Mouse (Mus musculus): ENCODE results near the gene Cbl. TPM values are rescaled to one million over a fixed set of nuclear protein-coding genes. Genes with fewer than 3 reads are reported as not detected.
A peak's percentile ranks its signal among the peaks of the same experiment; 100 is the strongest.

Cbl gene
- polyA plus RNA-seq, 1 experiment, result 14.2 TPM

- Histone ChIP-seq H3K4me1 (ENCODE audit: control insufficient read depth, insufficient read depth, low read length) (peaks cover 4% of the 10 kb centered on the region), H3K4me3 (replicated peaks; ENCODE audit: extremely low read depth, low read depth, low read length) (no peak overlapping the region)
- DNase-seq, result no peak
- WGBS, result 80% methylated on average over 2 of the region's 2 CpGs
- TF ChIP-seq POLR2A (IDR thresholded peaks at IDR 0.05; ENCODE audit: borderline replicate concordance, extremely low read depth, low read depth, low read length) (no peak), CTCF (IDR thresholded peaks at IDR 0.05; ENCODE audit: insufficient read depth, low read length) (no peak)
Observed at GRCm38 (mm10) chr9:44177405-44177804, 56.4 kb downstream of the Cbl start.

- H3K4me1 ChIP-seq (ENCODE audit: control insufficient read depth, insufficient read depth, low read length), result peaks cover 4% of the 10 kb centered on the region
- TF ChIP-seq POLR2A (IDR thresholded peaks at IDR 0.05; ENCODE audit: borderline replicate concordance, extremely low read depth, low read depth, low read length) (no peak), CTCF (IDR thresholded peaks at IDR 0.05; ENCODE audit: insufficient read depth, low read length) (no peak)
- no peak overlapping the region for H3K4me3 ChIP-seq (replicated peaks; ENCODE audit: extremely low read depth, low read depth, low read length)
- no peak for DNase-seq
- 64% methylated on average over 1 of the region's 1 CpGs for WGBS
Observed at GRCm38 (mm10) chr9:44175957-44176356, 57.9 kb downstream of the Cbl start.

GRCm38 (mm10) chr9:44175556-44175955 lies 58.3 kb downstream of the Cbl start:
- WGBS, result 29% methylated on average over 6 of the region's 6 CpGs
- peaks cover 4% of the 10 kb centered on the region for H3K4me1 ChIP-seq (ENCODE audit: control insufficient read depth, insufficient read depth, low read length)
- TF ChIP-seq CTCF (IDR thresholded peaks at IDR 0.05; ENCODE audit: insufficient read depth, low read length) (no peak), POLR2A (IDR thresholded peaks at IDR 0.05; ENCODE audit: borderline replicate concordance, extremely low read depth, low read depth, low read length) (no peak)
- no peak for DNase-seq
- no peak overlapping the region for H3K4me3 ChIP-seq (replicated peaks; ENCODE audit: extremely low read depth, low read depth, low read length)

- TF ChIP-seq POLR2A (IDR thresholded peaks at IDR 0.05; ENCODE audit: borderline replicate concordance, extremely low read depth, low read depth, low read length), result no peak
- no peak for TF ChIP-seq CTCF (IDR thresholded peaks at IDR 0.05; ENCODE audit: insufficient read depth, low read length)
Observed at GRCm38 (mm10) chr9:44170691-44171151, 63.1 kb downstream of the Cbl start.

GRCm38 (mm10) chr9:44168931-44169330 lies 64.9 kb downstream of the Cbl start:
- DNase-seq, result no peak
- 78% methylated on average over 5 of the region's 5 CpGs for WGBS
- TF ChIP-seq CTCF (IDR thresholded peaks at IDR 0.05; ENCODE audit: insufficient read depth, low read length) (no peak), POLR2A (IDR thresholded peaks at IDR 0.05; ENCODE audit: borderline replicate concordance, extremely low read depth, low read depth, low read length) (no peak)
- Histone ChIP-seq H3K4me3 (replicated peaks; ENCODE audit: extremely low read depth, low read depth, low read length) (no peak overlapping the region), H3K4me1 (ENCODE audit: control insufficient read depth, insufficient read depth, low read length) (no peaks in the 10 kb centered on the region)

More at GRCm38 (mm10) chr9:44170691-44171151, 63.1 kb downstream of the Cbl start:
- Histone ChIP-seq H3K4me3 (replicated peaks; ENCODE audit: extremely low read depth, low read depth, low read length) (no peak overlapping the region), H3K4me1 (ENCODE audit: control insufficient read depth, insufficient read depth, low read length) (peaks cover 2% of the 10 kb centered on the region)
- DNase-seq, result no peak
- WGBS, result 82% methylated on average over 3 of the region's 3 CpGs

GRCm38 (mm10) chr9:44159886-44160285 lies 74.0 kb downstream of the Cbl start:
- TF ChIP-seq POLR2A (IDR thresholded peaks at IDR 0.05; ENCODE audit: borderline replicate concordance, extremely low read depth, low read depth, low read length) (no peak), CTCF (IDR thresholded peaks at IDR 0.05; ENCODE audit: insufficient read depth, low read length) (no peak)
- Histone ChIP-seq H3K4me3 (replicated peaks; ENCODE audit: extremely low read depth, low read depth, low read length) (no peak overlapping the region), H3K4me1 (ENCODE audit: control insufficient read depth, insufficient read depth, low read length) (no peaks in the 10 kb centered on the region)
- WGBS, result 84% methylated on average over 3 of the region's 3 CpGs
- no peak for DNase-seq

GRCm38 (mm10) chr9:44147290-44147689 lies 86.6 kb downstream of the Cbl start:
- DNase-seq, result no peak
- 19% methylated on average over 3 of the region's 3 CpGs for WGBS
- TF ChIP-seq POLR2A (IDR thresholded peaks at IDR 0.05; ENCODE audit: borderline replicate concordance, extremely low read depth, low read depth, low read length) (no peak), CTCF (IDR thresholded peaks at IDR 0.05; ENCODE audit: insufficient read depth, low read length) (0 out of 2 replicates have a peak, but pooled peaks have one; percentile 7)
- no peak overlapping the region for H3K4me3 ChIP-seq (replicated peaks; ENCODE audit: extremely low read depth, low read depth, low read length)
- no peaks in the 10 kb centered on the region; the same call in 1 of the 2 replicates for H3K4me1 ChIP-seq (ENCODE audit: control insufficient read depth, insufficient read depth, low read length)

- no peak for DNase-seq
- TF ChIP-seq POLR2A (IDR thresholded peaks at IDR 0.05; ENCODE audit: borderline replicate concordance, extremely low read depth, low read depth, low read length), result no peak
- no peak for TF ChIP-seq CTCF (IDR thresholded peaks at IDR 0.05; ENCODE audit: insufficient read depth, low read length)
- no peaks in the 10 kb centered on the region; the same call in 1 of the 2 replicates for H3K4me1 ChIP-seq (ENCODE audit: control insufficient read depth, insufficient read depth, low read length)
- H3K4me3 ChIP-seq (replicated peaks; ENCODE audit: extremely low read depth, low read depth, low read length), result no peak overlapping the region
Observed at GRCm38 (mm10) chr9:44144718-44145060, 89.2 kb downstream of the Cbl start.

GRCm38 (mm10) chr9:44144023-44144717 lies 89.7 kb downstream of the Cbl start:
- DNase-seq, result no peak
- no peak for TF ChIP-seq POLR2A (IDR thresholded peaks at IDR 0.05; ENCODE audit: borderline replicate concordance, extremely low read depth, low read depth, low read length)
- TF ChIP-seq CTCF (IDR thresholded peaks at IDR 0.05; ENCODE audit: insufficient read depth, low read length), result peak; percentile 38; the same call in 1 of the 2 replicates
- H3K4me3 ChIP-seq (replicated peaks; ENCODE audit: extremely low read depth, low read depth, low read length), result no peak overlapping the region
- H3K4me1 ChIP-seq (ENCODE audit: control insufficient read depth, insufficient read depth, low read length), result no peaks in the 10 kb centered on the region; the same call in 1 of the 2 replicates
- 28% methylated on average over 8 of the region's 8 CpGs for WGBS

- DNase-seq, result no peak
- Histone ChIP-seq H3K4me1 (ENCODE audit: control insufficient read depth, insufficient read depth, low read length) (no peaks in the 10 kb centered on the region), H3K4me3 (replicated peaks; ENCODE audit: extremely low read depth, low read depth, low read length) (no peak overlapping the region)
- WGBS, result 60% methylated on average over 5 of the region's 5 CpGs
- TF ChIP-seq POLR2A (IDR thresholded peaks at IDR 0.05; ENCODE audit: borderline replicate concordance, extremely low read depth, low read depth, low read length) (no peak), CTCF (IDR thresholded peaks at IDR 0.05; ENCODE audit: insufficient read depth, low read length) (no peak)
Observed at GRCm38 (mm10) chr9:44143421-44143820, 90.4 kb downstream of the Cbl start.
